Mouse (Mus musculus): ENCODE results near the gene Hexim2. TPM values are rescaled to one million over a fixed set of nuclear protein-coding genes. Genes with fewer than 3 reads are reported as not detected.
A peak's percentile ranks its signal among the peaks of the same experiment; 100 is the strongest.

The Hexim2 gene
- polyA plus RNA-seq, 1 experiment from 2014 or later = 5.6 TPM

DNA sequence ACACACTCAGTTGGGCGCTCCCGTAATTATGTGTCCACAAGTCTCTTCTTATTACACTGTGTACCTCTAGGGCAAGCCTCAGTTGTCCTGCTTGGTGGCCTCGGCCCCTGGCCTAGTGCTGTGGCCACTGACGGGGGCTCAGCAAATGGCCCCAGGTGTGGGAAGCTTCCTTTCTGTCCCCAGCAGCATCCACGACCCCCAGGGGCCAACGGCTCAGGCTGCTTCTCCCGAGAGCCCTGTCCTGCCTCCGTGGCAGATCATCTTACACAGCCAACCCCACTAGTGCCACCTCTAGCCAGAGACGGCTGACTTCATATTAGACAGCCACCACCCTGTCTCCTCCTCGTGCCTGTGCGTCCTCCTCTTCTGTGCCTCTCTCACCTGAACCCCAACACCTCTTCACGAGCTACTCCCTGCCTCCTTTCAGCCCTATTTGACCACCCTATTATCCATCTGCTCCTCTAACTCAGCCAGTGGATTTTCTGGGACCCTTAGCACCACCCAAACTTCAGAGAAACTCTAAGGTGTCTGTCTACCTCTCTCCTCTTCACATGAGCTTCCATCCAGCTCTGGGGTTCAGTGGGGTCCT lies 32.8 kb upstream of the Hexim2 start:
- H3K9me3 ChIP-seq (replicated peaks; ENCODE audit: control insufficient read depth, low read length) = no peaks in the 10 kb centered on the region
- H3K27me3 ChIP-seq (ENCODE audit: control insufficient read depth, insufficient read depth, low read length) = peaks cover 28% of the 10 kb centered on the region
- H3K4me1 ChIP-seq (ENCODE audit: control insufficient read depth, insufficient read depth, low read length) = peaks cover 50% of the 10 kb centered on the region
- no peak overlapping the region for H3K4me3 ChIP-seq (ENCODE audit: low read depth, low read length)
- ATAC-seq (replicated peaks; ENCODE audit: insufficient number of reproducible peaks, low FRiP score, low TSS enrichment) = no peak
- H3K9ac ChIP-seq (ENCODE audit: low read depth, low read length) = peak overlapping the region; percentile 39; the same call in 1 of the 2 replicates
- H3K4me2 ChIP-seq = peak overlapping the region; percentile 14; the same call in 1 of the 2 replicates
- H3K27ac ChIP-seq (ENCODE audit: low read depth, low read length) = 0 out of 2 replicates have a peak overlapping the region, but pooled peaks have one; percentile 15
- WGBS (ENCODE audit: insufficient replicate concordance) = 57% methylated on average over 12 of the region's 12 CpGs
- no peaks in the 10 kb centered on the region for H3K36me3 ChIP-seq (ENCODE audit: control insufficient read depth, insufficient read depth, low read length)

DNA sequence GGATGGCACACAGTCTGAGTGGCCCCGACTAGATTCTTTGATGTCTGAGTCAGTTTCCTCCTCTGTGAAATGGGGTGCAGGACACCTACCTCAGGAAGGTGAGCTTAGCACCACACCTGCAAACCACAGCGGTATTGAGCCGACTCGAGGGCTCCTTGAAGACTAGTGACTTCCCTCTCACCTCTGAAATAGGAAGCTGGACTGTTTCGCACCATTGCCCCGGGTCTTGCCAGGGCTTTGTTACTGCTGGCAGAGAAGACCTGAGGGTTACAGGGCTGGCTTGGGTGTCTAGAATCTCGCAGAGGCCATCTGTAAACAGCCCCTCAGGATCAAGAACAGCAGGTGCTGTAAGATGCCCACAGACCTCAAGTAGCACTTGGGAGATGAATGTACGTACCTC lies 31.9 kb upstream of the Hexim2 start:
- peak overlapping the region; percentile 93; the same call in 1 of the 2 replicates for H3K4me2 ChIP-seq
- no peak for ATAC-seq (replicated peaks; ENCODE audit: insufficient number of reproducible peaks, low FRiP score, low TSS enrichment)
- H3K36me3 ChIP-seq (ENCODE audit: control insufficient read depth, insufficient read depth, low read length) = no peaks in the 10 kb centered on the region
- WGBS (ENCODE audit: insufficient replicate concordance) = 66% methylated on average over 8 of the region's 8 CpGs
- no peak overlapping the region for H3K27ac ChIP-seq (ENCODE audit: low read depth, low read length)
- peaks cover 42% of the 10 kb centered on the region for H3K4me1 ChIP-seq (ENCODE audit: control insufficient read depth, insufficient read depth, low read length)
- H3K27me3 ChIP-seq (ENCODE audit: control insufficient read depth, insufficient read depth, low read length) = peaks cover 32% of the 10 kb centered on the region
- no peak overlapping the region for H3K4me3 ChIP-seq (ENCODE audit: low read depth, low read length)
- no peak overlapping the region for H3K9ac ChIP-seq (ENCODE audit: low read depth, low read length)
- no peaks in the 10 kb centered on the region for H3K9me3 ChIP-seq (replicated peaks; ENCODE audit: control insufficient read depth, low read length)

DNA sequence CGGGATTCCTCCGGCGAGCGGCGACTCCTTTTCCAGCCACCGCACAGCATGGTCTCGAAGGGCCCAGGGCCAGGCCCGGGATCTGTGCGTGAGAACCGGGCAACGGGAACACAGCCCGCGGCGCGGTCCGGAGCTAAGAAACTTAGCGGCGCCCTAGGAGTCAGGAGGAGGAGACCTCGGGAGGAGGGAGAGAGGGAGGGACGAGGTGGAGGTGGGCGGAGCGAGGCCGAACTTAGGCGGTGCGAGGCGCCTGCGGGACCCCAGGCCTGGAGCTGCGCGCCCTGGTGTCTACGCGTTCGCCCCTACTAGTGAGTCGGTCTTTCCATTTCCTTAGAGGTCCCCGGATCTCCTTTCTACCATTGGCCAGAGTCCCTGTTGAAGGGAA lies 30.8 kb upstream of the Hexim2 start, which contains the start of the genes Plcd3 and Acbd4:
Gene Plcd3, minus strand, starts transcription at position 178 of the 385 bp plus-strand sequence.
Gene Acbd4, plus strand, starts transcription at position 202 of the 385 bp plus-strand sequence.
- Histone ChIP-seq H3K4me2 (peak within 1 kb of the TSS; percentile 93), H3K27ac (ENCODE audit: low read depth, low read length) (peak within 1 kb of the TSS; percentile 35; the same call in 1 of the 2 replicates), H3K27me3 (ENCODE audit: control insufficient read depth, insufficient read depth, low read length) (peaks cover 32% of the 10 kb centered on the region), H3K4me1 (ENCODE audit: control insufficient read depth, insufficient read depth, low read length) (peaks cover 36% of the 10 kb centered on the region), H3K36me3 (ENCODE audit: control insufficient read depth, insufficient read depth, low read length) (no peaks in the 10 kb centered on the region), H3K9me3 (replicated peaks; ENCODE audit: control insufficient read depth, low read length) (no peaks in the 10 kb centered on the region), H3K9ac (ENCODE audit: low read depth, low read length) (peak within 1 kb of the TSS; percentile 44), H3K4me3 (ENCODE audit: low read depth, low read length) (peak within 1 kb of the TSS; percentile 45)
- 1% methylated on average over 33 of the region's 34 CpGs for WGBS (ENCODE audit: insufficient replicate concordance)
- no peak; the same call in 1 of the 2 replicates for ATAC-seq (replicated peaks; ENCODE audit: insufficient number of reproducible peaks, low FRiP score, low TSS enrichment)

DNA sequence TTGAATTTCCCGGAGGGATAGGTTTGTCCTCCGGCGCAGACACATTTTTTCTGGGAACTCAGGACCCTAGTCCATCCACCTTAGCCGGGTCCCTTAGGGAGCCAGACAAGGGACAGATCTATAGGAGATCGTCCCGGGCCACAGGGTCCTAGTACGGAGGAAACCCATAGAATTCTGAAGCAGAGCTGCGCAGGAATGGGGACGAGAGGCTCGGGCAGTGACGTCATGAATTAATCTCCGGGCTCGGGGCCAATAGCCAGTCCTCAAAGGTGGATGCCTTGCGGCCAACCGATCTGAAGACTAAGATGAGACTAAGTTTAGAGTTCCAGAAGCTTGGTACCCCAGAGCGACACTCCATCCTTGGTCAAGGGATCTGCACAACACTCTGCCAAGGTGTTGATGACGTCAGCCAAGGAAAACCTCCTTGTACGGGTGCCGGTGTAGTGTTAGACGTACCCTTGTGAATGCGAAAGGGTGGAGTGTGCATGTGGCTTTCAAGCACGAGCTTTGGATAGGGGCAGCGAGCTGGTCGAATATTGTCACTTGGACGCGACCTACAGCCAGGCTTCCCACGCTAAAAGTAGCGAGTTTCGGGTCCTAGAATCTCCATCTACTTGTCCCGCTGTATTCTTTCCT lies 30.2 kb upstream of the Hexim2 start:
- Histone ChIP-seq H3K9ac (ENCODE audit: low read depth, low read length) (peak overlapping the region; percentile 44), H3K4me2 (peak overlapping the region; percentile 93), H3K27me3 (ENCODE audit: control insufficient read depth, insufficient read depth, low read length) (peaks cover 32% of the 10 kb centered on the region), H3K36me3 (ENCODE audit: control insufficient read depth, insufficient read depth, low read length) (no peaks in the 10 kb centered on the region), H3K9me3 (replicated peaks; ENCODE audit: control insufficient read depth, low read length) (no peaks in the 10 kb centered on the region), H3K4me1 (ENCODE audit: control insufficient read depth, insufficient read depth, low read length) (peaks cover 31% of the 10 kb centered on the region), H3K27ac (ENCODE audit: low read depth, low read length) (peak overlapping the region; percentile 35; the same call in 1 of the 2 replicates), H3K4me3 (ENCODE audit: low read depth, low read length) (peak overlapping the region; percentile 45)
- no peak for ATAC-seq (replicated peaks; ENCODE audit: insufficient number of reproducible peaks, low FRiP score, low TSS enrichment)
- WGBS (ENCODE audit: insufficient replicate concordance) = 4% methylated on average over 30 of the region's 30 CpGs

DNA sequence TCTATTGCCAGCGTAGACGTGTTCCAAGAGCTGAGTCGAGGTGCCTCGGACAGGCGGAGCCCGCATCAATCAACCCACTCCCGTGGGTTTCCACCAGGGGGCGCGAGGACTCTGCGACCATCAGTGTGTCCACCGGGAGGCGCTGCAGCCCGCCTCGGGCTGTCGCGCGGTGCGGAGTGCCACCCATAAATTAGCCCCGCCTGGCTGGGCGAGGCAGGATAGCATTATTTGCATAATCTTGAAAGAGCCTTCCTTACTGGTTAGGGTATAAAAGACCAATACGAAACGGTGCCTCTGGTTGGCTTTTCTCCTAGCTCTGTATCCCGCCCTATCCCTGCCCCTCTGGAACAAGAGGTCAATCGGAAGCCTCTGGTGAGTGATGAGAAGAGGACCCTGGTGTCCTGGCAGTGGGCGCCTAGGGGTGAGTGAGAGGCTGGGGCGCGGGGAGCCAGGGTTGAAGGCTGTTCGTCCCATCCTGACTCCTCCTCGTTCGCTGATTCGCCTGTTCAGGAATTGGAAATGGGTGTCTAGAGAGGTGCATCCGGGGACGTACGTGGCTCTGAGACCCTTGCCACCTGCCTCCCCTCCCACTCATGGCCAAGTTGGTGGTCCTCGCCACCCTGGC lies 29.4 kb upstream of the Hexim2 start:
- H3K36me3 ChIP-seq (ENCODE audit: control insufficient read depth, insufficient read depth, low read length) = no peaks in the 10 kb centered on the region
- WGBS (ENCODE audit: insufficient replicate concordance) = 2% methylated on average over 35 of the region's 35 CpGs

DNA sequence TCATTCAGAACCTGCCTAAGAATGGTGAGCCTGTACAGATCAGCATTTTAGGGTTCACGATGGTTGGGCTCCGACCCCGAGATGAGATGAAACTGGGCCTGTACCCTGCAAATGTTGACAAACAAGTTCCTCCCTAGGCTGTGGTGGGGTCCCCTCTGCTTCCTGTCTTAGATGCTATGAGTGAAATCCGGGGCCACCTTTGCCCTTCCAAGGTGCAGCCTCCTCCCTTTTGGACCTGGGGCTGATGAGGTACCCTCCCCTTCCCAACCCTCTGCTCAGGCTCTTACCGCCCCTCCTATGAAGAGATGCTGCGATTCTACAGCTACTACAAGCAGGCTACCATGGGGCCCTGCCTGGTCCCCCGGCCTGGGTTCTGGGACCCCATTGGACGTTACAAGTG lies 28.6 kb upstream of the Hexim2 start:
- Histone ChIP-seq H3K4me2 (peak overlapping the region; percentile 93), H3K9me3 (replicated peaks; ENCODE audit: control insufficient read depth, low read length) (no peaks in the 10 kb centered on the region), H3K4me3 (ENCODE audit: low read depth, low read length) (peak overlapping the region; percentile 45), H3K27ac (ENCODE audit: low read depth, low read length) (no peak overlapping the region), H3K4me1 (ENCODE audit: control insufficient read depth, insufficient read depth, low read length) (peaks cover 18% of the 10 kb centered on the region), H3K9ac (ENCODE audit: low read depth, low read length) (peak overlapping the region; percentile 67), H3K27me3 (ENCODE audit: control insufficient read depth, insufficient read depth, low read length) (peaks cover 32% of the 10 kb centered on the region), H3K36me3 (ENCODE audit: control insufficient read depth, insufficient read depth, low read length) (no peaks in the 10 kb centered on the region)
- 42% methylated on average over 8 of the region's 8 CpGs for WGBS (ENCODE audit: insufficient replicate concordance)
- no peak for ATAC-seq (replicated peaks; ENCODE audit: insufficient number of reproducible peaks, low FRiP score, low TSS enrichment)

More for the DNA sequence above, 29.4 kb upstream of the Hexim2 start:
- Histone ChIP-seq H3K4me3 (ENCODE audit: low read depth, low read length) (peak overlapping the region; percentile 45), H3K4me2 (peak overlapping the region; percentile 93), H3K4me1 (ENCODE audit: control insufficient read depth, insufficient read depth, low read length) (peaks cover 22% of the 10 kb centered on the region), H3K9me3 (replicated peaks; ENCODE audit: control insufficient read depth, low read length) (no peaks in the 10 kb centered on the region), H3K9ac (ENCODE audit: low read depth, low read length) (peak overlapping the region; percentile 67), H3K27ac (ENCODE audit: low read depth, low read length) (no peak overlapping the region), H3K27me3 (ENCODE audit: control insufficient read depth, insufficient read depth, low read length) (peaks cover 32% of the 10 kb centered on the region)
- peak; percentile 84 for ATAC-seq (replicated peaks; ENCODE audit: insufficient number of reproducible peaks, low FRiP score, low TSS enrichment)

DNA sequence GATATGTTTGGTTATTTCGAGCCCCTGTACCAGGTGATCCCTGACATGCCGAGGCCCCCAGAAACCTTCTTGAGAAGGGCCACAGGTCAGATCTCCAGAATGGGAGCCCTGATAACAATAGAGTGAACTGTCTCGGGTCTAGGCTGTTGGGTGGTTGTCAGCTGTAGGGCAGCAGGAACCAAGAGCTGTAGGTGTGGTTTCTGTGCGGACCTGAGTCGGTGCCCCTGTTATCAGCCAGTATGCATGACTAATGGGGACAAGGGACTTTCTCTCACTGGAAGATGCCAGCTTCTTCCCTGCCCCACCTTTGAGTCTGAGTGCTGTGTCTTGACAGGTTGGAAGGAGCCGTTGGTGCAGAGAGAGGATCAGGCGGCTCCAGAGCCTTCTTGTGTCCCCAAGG lies 27.8 kb upstream of the Hexim2 start:
- WGBS (ENCODE audit: insufficient replicate concordance) = 58% methylated on average over 7 of the region's 7 CpGs
- H3K4me1 ChIP-seq (ENCODE audit: control insufficient read depth, insufficient read depth, low read length) = peaks cover 13% of the 10 kb centered on the region; the same call in 1 of the 2 replicates
- no peak overlapping the region for H3K4me3 ChIP-seq (ENCODE audit: low read depth, low read length)
- no peak overlapping the region for H3K9ac ChIP-seq (ENCODE audit: low read depth, low read length)
- ATAC-seq (replicated peaks; ENCODE audit: insufficient number of reproducible peaks, low FRiP score, low TSS enrichment) = no peak
- no peaks in the 10 kb centered on the region for H3K9me3 ChIP-seq (replicated peaks; ENCODE audit: control insufficient read depth, low read length)
- H3K27me3 ChIP-seq (ENCODE audit: control insufficient read depth, insufficient read depth, low read length) = peaks cover 27% of the 10 kb centered on the region
- H3K4me2 ChIP-seq = peak overlapping the region; percentile 93; the same call in 1 of the 2 replicates
- no peaks in the 10 kb centered on the region for H3K36me3 ChIP-seq (ENCODE audit: control insufficient read depth, insufficient read depth, low read length)
- no peak overlapping the region for H3K27ac ChIP-seq (ENCODE audit: low read depth, low read length)

DNA sequence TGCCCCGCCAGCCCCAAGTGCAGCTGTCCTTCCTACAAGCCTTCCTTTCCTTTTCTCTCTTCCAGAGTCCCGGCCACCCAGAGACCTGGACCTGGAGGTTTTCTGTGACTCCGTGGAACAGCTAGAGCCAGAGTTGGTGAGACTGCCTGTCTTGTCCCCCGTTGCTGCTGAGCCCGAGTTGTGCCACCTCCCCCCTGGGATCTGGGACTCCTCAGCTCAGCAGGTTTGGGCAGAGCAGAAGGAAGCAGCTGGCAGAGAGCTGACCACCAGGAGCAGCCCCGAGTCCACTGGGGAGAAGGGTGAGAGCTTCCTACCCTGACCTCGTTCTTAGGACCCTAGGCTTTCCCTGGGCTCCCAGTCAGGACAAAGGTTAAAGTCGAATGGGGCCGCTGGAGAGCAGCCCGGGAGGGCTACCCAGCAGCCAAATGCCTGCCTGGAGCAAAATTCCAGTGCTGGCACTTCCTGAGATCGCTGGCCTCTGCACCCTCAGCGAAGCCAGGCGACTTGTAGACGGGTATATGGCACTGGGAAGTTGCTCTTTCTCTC lies 27.0 kb upstream of the Hexim2 start:
- Histone ChIP-seq H3K9ac (ENCODE audit: low read depth, low read length) (no peak overlapping the region), H3K4me1 (ENCODE audit: control insufficient read depth, insufficient read depth, low read length) (peaks cover 13% of the 10 kb centered on the region; the same call in 1 of the 2 replicates), H3K27me3 (ENCODE audit: control insufficient read depth, insufficient read depth, low read length) (peaks cover 20% of the 10 kb centered on the region), H3K27ac (ENCODE audit: low read depth, low read length) (no peak overlapping the region), H3K4me2 (peak overlapping the region; percentile 29; the same call in 1 of the 2 replicates), H3K9me3 (replicated peaks; ENCODE audit: control insufficient read depth, low read length) (no peaks in the 10 kb centered on the region), H3K4me3 (ENCODE audit: low read depth, low read length) (no peak overlapping the region), H3K36me3 (ENCODE audit: control insufficient read depth, insufficient read depth, low read length) (no peaks in the 10 kb centered on the region)
- no peak for ATAC-seq (replicated peaks; ENCODE audit: insufficient number of reproducible peaks, low FRiP score, low TSS enrichment)
- WGBS (ENCODE audit: insufficient replicate concordance) = 56% methylated on average over 14 of the region's 14 CpGs
